Mouse (Mus musculus) ovary, postnatal 36 days (tissue): Measurements from ENCODE around the gene Gm9944.
A peak's percentile ranks its signal among the peaks of the same experiment; 100 is the strongest.

Experiments used
- DNase-seq: peaks from one replicate; pipeline ENCODE4 v3.0.0; 2022; ENCODE audit warnings: low spot score, mixed read lengths

Gm9944 gene

DNA sequence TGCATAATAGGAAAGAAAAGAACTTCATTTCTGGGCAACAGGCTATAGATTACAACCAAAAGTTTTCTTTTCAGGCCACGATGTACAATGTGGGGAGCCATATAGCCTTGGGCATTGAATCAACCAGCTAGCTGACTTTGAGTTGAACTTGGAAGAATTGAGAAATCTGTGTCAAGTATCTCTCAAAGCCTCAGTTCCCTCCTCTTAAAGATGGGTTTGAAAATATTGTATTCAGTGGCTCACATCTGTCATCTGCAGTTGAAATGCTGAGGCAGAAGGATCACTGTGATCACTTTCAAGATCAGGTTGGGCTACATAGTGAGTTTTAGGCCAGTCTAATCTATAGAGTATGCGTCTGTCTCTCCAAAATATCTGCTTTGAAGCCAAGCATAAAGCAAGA is at the start of gene Gm9944:
Gene Gm9944, minus strand, starts transcription at position 101 of the 400 bp plus-strand sequence.
- DNase-seq = no peak

GRCm38 (mm10) chr4:144493331-144493730 is 40.2 kb upstream of the Gm9944 start:
- no peak for DNase-seq

DNA sequence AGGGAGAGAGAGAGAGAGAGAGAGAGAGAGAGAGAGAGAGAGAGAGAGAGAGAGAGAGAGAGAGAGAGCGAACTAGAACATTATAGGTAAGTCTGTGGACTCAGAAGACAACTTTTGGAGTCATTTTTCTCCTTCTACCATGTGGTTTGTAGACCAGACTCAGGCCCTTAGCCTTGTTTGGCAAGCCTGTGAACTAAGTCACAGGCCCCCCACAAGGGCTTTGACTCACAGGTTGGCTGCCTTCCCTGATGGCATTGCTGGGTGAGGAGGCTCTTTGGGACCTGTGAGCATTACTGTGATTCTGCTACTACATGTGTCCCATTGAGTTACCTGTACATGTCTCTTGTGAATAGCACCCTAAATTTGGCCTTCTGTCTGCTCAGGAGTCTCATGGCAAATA is 15.0 kb upstream of the Gm9944 start:
- DNase-seq = no peak

- DNase-seq = no peak
Observed at GRCm38 (mm10) chr4:144465206-144465605, 12.1 kb upstream of the Gm9944 start.

DNA sequence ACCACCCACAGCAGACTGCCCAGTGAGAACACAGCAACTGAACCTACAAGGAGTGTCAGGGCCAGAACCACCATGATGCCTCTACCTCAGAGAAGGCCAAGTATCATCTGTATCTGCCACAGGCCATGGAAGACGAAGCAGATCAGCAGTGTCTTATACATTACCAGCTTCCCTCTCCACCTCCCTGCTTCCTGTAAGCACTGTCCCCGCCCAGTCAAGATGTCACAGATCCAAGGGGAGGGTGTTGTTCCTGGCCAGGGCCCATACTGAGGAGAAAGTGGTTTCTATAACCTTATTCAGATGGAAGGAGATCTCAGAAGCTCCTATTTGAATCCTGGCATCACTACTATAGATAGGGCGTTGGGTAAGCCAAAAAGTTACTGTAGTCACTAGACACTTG is 10.5 kb upstream of the Gm9944 start, which contains the start of gene Aadacl3:
Gene Aadacl3, minus strand, starts transcription at position 101 of the 400 bp plus-strand sequence.
- DNase-seq = no peak

GRCm38 (mm10) chr4:144448546-144448945 is 4.6 kb downstream of the Gm9944 start:
- DNase-seq = no peak

GRCm38 (mm10) chr4:144441582-144441981 is 11.5 kb downstream of the Gm9944 start:
- no peak for DNase-seq

DNA sequence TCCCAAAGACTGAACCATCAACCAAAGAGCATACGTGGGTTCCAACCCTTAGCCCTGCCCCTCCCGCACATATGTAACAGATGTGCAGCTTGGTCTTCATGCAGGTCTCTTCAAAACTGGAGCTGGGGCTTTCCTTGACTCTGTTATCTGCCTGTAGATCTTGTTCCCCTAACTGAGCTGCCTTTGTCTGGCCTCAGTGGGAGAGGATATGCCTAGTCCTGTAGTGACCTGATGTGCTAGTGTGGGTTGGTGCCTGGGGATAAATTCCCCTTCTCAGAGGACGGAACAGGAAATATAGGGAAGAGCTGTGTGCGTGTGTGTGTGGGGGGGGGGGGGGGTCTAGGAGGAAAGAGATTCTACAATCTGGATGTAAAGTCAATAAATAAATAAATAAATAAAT is 12.0 kb downstream of the Gm9944 start:
- DNase-seq = no peak

DNA sequence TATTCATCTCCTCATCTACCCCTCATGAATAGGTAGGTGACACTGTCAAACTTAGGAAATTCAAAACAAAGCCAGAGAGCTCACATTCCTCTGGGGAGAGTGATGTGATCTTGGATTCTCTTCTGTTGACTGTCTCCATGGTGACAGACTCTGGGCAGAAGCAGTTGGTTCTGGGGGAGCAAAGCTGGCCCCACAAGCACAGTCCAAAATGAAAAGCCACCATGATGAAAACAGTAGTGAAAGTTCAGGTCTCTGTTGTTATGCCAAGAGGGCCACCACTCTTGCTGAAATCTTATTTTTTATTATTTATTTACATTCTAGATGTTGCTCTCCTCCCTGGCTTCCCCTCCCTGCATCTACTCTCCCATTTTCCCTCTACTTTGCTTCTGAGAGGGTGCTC is 14.4 kb downstream of the Gm9944 start, which contains the start of gene 1700012P22Rik:
Gene 1700012P22Rik, minus strand, starts transcription at position 101 of the 400 bp plus-strand sequence.
- DNase-seq = no peak

DNA sequence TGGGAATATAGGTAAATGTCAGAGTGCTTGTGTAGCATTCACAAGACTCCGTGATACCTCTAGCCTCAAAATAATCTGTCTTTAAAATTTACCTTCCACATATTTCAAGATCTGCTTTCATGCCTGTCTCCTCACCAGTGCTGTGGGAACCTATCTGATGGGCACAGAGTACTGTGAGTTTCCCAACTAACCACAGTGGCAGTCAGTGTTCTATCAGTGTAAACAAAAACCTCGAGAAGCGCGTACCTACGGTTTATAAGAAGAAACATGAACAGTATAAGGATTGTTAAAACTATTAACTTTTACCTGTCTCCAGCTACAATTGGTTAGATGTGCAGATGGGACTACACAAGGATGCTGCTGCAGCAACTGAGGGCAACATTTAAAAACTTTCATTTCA is 19.9 kb downstream of the Gm9944 start:
- DNase-seq = no peak

- DNase-seq = no peak
Observed at GRCm38 (mm10) chr4:144430723-144431122, 22.4 kb downstream of the Gm9944 start.

- DNase-seq = peak; percentile 14
Observed at GRCm38 (mm10) chr4:144428868-144429267, 24.2 kb downstream of the Gm9944 start.

DNA sequence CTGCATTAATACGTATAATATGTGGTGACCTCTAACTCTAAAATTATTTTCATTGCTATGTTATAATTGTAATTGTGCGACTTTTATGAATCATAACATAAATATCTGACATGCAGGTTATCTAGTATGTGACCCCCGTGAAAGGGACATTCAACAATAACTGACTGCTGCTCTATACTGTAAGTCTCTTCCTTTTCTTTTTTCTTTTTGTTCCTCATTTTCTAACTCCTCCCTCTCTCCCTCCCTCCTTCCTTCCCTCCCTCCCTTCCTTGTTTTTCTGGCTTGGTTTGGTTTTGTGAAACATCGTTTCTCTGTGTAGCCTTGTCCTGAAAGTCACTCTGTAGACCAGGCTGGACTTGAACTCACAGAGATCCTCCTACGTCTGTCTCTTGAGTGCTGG is 28.5 kb downstream of the Gm9944 start:
- DNase-seq = no peak

DNA sequence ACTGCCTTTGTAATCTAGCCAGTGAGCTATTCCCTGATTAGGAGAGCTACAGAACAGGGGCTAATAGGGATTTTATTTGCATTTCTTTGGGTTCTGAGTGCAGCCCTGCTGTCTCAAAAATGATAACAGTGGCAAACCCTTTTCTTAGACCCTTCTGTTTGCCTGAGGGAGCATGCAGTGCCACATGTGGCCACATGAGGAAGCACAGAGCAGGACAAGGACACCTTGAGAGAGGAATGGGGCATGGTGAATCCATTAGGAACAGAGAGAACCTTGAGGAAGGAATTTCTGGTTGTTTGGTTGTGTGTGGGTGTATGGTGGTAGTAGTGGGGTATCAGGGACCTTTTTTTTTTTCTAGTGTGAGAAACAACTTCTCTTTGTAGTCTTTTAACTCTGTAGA is 32.5 kb downstream of the Gm9944 start:
- DNase-seq = no peak

GRCm38 (mm10) chr4:144408290-144408689 is 44.8 kb downstream of the Gm9944 start, which contains the start of gene Pramef12:
Gene Pramef12, minus strand, starts transcription at chr4:144408464.
- no peak for DNase-seq

- DNase-seq = no peak
Observed at GRCm38 (mm10) chr4:144406261-144406660, 46.9 kb downstream of the Gm9944 start.

DNA sequence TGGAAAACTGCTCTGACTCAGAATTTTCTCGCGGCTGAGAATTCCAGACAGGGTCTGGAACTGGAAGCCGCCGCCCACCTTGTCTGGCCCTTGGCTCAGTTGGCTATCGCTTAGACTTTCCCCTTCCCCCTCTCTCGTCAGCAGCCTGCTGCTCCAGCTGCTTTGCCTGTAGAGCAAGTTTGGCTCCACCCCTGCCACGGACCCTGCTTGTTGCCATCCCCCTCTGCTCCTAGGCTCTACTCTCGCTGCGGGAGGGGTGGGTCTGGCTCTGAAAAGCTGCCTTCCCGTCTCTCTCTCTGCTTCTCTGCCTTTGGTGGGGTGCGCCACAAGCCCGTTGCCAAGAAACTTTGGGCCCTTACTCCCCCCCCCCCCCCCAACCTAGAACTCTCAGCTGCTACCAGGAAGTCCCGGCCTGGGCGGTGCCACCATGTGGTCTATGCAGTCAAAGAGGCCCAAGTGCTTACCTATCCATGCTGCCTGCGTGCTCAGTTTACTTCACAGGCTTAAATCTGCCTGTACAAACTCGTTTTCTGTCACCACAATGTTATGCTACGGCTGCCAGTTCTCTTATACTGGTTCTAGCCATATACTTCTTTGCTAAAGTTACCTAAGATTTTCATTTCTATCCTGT is 48.5 kb downstream of the Gm9944 start:
- DNase-seq = peak; percentile 48
